Mouse (Mus musculus): Measurements from ENCODE around the gene Gjd3.
"Not testable (repeated sequence)": the region's sequence is repeated elsewhere in the genome, so short reads cannot be mapped to it uniquely, and the experiment has no call there.

Gjd3 gene

GRCm38 (mm10) chr11:98933847-98934246 is 49.0 kb downstream of the Gjd3 start:
- not testable (repeated sequence) for DNase-seq (ENCODE audit: low read depth, low spot score)

- no peak for DNase-seq (ENCODE audit: low read depth, low spot score)
These were observed 49.7 kb downstream of the Gjd3 start for GRCm38 (mm10) chr11:98933151-98933550.

- DNase-seq (ENCODE audit: low read depth, low spot score), result peak; percentile 74
These were observed 50.3 kb downstream of the Gjd3 start for GRCm38 (mm10) chr11:98932293-98933091.

Data from mesoderm, embryonic 11.5 days (tissue).